Mouse (Mus musculus) liver, embryonic 14.5 days (tissue): ENCODE data around the gene Ppt2.

Experiments
- CTCF ChIP-seq: IDR thresholded peaks from 2 replicates; pipeline ENCODE4 v1.5.1; 2016; ENCODE audit warnings: antibody characterized with exemption, low read depth, control low read depth
- EP300 ChIP-seq: IDR thresholded peaks from 2 replicates; pipeline ENCODE4 v1.6.1; 2016; ENCODE audit warnings: antibody characterized with exemption, low read depth

- no peak for TF ChIP-seq CTCF
- no peak for TF ChIP-seq EP300
These were observed 32.0 kb upstream of the Ppt2 start for GRCm38 (mm10) chr17:34660259-34660820.
